8 mouse cellular contexts compared by ENCODE assay signal in genomic region chr7:139299424-139299823, GRCm38 (mm10). TPM values are rescaled to one million over a fixed set of nuclear protein-coding genes. Genes with fewer than 3 reads are reported as not detected.
DNase-seq lines count a peak whose midpoint lies in the region; ATAC-seq and TF ChIP-seq lines count a peak whose summit lies in the region.

No protein-coding gene starts in this region.

- no peaks in the 10 kb centered on the region for H3K9me3 ChIP-seq in heart, embryonic 13.5 days

- no peaks in the 10 kb centered on the region for H3K79me3 ChIP-seq in C2C12 (ENCODE audit: low read depth)

- H3K36me3 ChIP-seq in C2C12 (ENCODE audit: control insufficient read depth, insufficient read depth), result no peaks in the 10 kb centered on the region
- H3K36me3 ChIP-seq in heart, embryonic 13.5 days, result no peaks in the 10 kb centered on the region

- no peak overlapping the region for H3K27ac ChIP-seq in heart, embryonic 13.5 days (replicated peaks)

- TF ChIP-seq CTCF in C2C12 (IDR thresholded peaks at IDR 0.05; ENCODE audit: control insufficient read depth, insufficient read depth, insufficient read length), result peak; percentile 88
- peak; percentile 93 for TF ChIP-seq CTCF in lung, adult 2 months (IDR thresholded peaks at IDR 0.05; ENCODE audit: insufficient read depth, low read length)

- H3K79me2 ChIP-seq in C2C12 (ENCODE audit: control insufficient read depth, insufficient read depth), result no peaks in the 10 kb centered on the region

- no peak overlapping the region for H3K4me3 ChIP-seq in C2C12 (ENCODE audit: insufficient read depth, poor library complexity, severe bottlenecking)
- no peak overlapping the region for H3K4me3 ChIP-seq in heart, embryonic 13.5 days
- no peak overlapping the region for H3K4me3 ChIP-seq in lung, adult 2 months (replicated peaks; ENCODE audit: extremely low read depth, low read depth, low read length)

- no peak overlapping the region for H3ac ChIP-seq in C2C12 (ENCODE audit: control insufficient read depth, insufficient read length, low read depth)

- peaks cover 51% of the 10 kb centered on the region for H3K4me1 ChIP-seq in heart, embryonic 13.5 days
- H3K4me1 ChIP-seq in lung, adult 2 months (ENCODE audit: control insufficient read depth, insufficient read depth, low read length), result peaks cover 7% of the 10 kb centered on the region; the same call in 1 of the 2 replicates

- DNase-seq in adrenal gland, adult 18-20 months (ENCODE audit: low spot score in 2 of 2), result peak; percentile 93 to 95
- peak; percentile 86 for DNase-seq in embryo, embryonic 9.5 days (ENCODE audit: extremely low spot score)
- peak; percentile 69 to 94 for DNase-seq in kidney, postnatal 36 days
- peak; percentile 92 for DNase-seq in lung, adult 2 months
- peak; percentile 87 for DNase-seq in ovary, postnatal 36 days (ENCODE audit: low spot score)
- peak; percentile 66 to 92 for DNase-seq in thymus, postnatal 10 days (ENCODE audit: low spot score in 2 of 2)

- H3K4me2 ChIP-seq in heart, embryonic 13.5 days, result no peak overlapping the region; the same call in 1 of the 2 replicates

- no peaks in the 10 kb centered on the region for H3K27me3 ChIP-seq in C2C12 (ENCODE audit: control insufficient read depth, insufficient read depth, insufficient read length)
- H3K27me3 ChIP-seq in heart, embryonic 13.5 days (replicated peaks), result no peaks in the 10 kb centered on the region

- no peak for ATAC-seq in heart, embryonic 13.5 days (ENCODE audit: extremely low read depth, insufficient number of reproducible peaks, low FRiP score, low TSS enrichment)

- no peak for TF ChIP-seq POLR2A in lung, adult 2 months (IDR thresholded peaks at IDR 0.05; ENCODE audit: borderline replicate concordance, extremely low read depth, low read depth, low read length)

- peak overlapping the region; percentile 40; the same call in 1 of the 2 replicates for H3K9ac ChIP-seq in heart, embryonic 13.5 days

- 11% methylated on average over 8 of the region's 8 CpGs for WGBS in heart, embryonic 13.5 days
- WGBS in lung, adult 2 months, result 18% methylated on average over 8 of the region's 8 CpGs

TF ChIP-seq in C2C12, 6 proteins besides CTCF, POLR2A, EP300 and RAD21:
- no peak for TF ChIP-seq MAX (IDR thresholded peaks at IDR 0.05)
- no peak for TF ChIP-seq MYOG (IDR thresholded peaks at IDR 0.05; ENCODE audit: control insufficient read depth, extremely low read depth, insufficient read length)
- TF ChIP-seq CEBPB (IDR thresholded peaks at IDR 0.05; ENCODE audit: low read depth), result no peak
- TF ChIP-seq USF1 (IDR thresholded peaks at IDR 0.05; ENCODE audit: low read depth), result no peak
- TF ChIP-seq FOSL1 (IDR thresholded peaks at IDR 0.05; ENCODE audit: insufficient read depth, low read length, poor library complexity, severe bottlenecking), result no peak
- no peak for TF ChIP-seq MYOD1 (IDR thresholded peaks at IDR 0.05; ENCODE audit: control insufficient read depth, insufficient read length, low read depth)

RNA-seq across cellular contexts. Expression of gene Pwwp2b, which starts 51.1 kb away (rescaled TPM):
- 15.8 TPM for polyA plus RNA-seq in C2C12 (2012; fragmentation: generic; extraction: Trizol)
- total RNA-seq in adrenal gland, adult 18-20 months (2021), result 10 to 100 TPM; 11.7 to 12.3 TPM
- 7.3 and 8.0 TPM in 2 replicates for polyA plus RNA-seq in heart, embryonic 13.5 days (2015; fragmentation: Nextera tagmentation; extraction: Ambion mirVana)
- polyA plus RNA-seq in lung, adult 2 months (2012; rRNA removed), result 31.6 and 32.2 TPM in 2 replicates
